Mouse (Mus musculus): ENCODE data around the gene F5.

DNA sequence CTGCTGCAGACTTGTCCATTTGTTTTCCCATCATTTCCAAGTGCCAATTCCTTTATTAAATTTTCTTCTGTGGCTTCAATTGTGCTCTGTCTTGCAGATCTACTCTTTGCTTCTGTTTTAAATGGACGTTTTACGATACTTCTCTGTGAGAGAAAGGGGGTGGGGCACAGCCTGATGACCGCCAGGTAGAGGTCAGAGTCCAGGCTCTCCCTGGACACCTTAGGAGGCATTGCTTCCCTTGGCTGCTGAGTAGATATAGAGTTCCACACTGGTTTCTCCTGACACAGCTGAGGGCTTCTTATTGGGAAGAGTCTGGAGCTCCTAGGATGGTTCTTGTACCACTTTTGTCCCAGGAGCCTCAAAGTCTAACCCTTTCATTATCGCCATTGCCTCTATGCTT lies 59.3 kb downstream of the F5 start:
- no peak for TF ChIP-seq GATA1 (IDR thresholded peaks at IDR 0.05; ENCODE audit: borderline replicate concordance, low read length)
- no peak for TF ChIP-seq FLI1 (IDR thresholded peaks at IDR 0.05; ENCODE audit: low read length)
